Mouse (Mus musculus): ENCODE measurements around the gene Galns. TPM values are rescaled to one million over a fixed set of nuclear protein-coding genes. Genes with fewer than 3 reads are reported as not detected.

Gene Galns
- 7.1 and 7.2 TPM in 2 replicates for polyA plus RNA-seq (2016; fragmentation: Nextera tagmentation; extraction: Ambion mirVana)

DNA sequence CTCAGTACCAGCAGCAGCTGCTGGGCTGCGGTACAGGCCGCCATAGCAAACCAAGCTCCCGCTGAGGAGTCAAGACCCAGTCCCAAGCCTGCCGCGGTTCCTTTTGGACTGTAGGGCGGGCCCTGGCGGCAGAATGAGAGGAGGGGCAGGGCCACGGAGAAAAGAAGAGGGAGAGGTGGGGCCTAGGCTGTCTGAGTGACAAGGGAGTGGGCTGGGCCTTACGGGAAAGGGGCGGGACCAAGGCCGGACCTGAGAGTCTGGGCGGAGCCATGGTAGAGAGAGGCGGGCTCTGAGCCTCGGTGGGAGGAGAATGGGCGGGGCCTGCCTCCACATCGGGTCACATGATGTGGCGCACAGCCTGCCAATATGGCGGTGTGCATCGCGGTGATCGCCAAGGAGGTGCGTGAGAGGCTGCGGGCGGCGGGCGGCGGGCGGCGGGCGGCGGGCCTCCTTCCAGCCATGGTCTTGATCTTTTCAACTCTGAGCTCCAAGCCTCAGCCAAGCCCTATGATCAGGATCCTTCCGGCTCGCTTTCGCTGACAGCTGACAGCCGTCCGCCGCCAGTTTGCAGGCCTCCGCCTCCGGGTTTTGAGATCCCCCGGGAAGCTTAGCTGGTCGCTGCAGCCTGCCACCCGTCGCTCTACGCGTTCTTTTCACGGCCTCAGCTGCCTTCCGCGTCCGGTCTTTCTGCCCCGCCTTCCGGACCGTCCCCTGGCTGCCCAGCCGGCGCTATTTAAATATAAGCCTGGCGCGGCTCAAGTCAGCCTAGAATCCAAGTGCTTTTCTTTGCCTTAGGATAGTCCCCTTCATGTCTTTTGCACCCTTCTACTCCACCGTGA is at the start of gene Galns, which contains the start of gene Trappc2l:
TSS of gene Galns (minus strand) at position 169 of the 839 bp plus-strand sequence.
TSS of gene Trappc2l (plus strand) at position 346 of the 839 bp plus-strand sequence.
- H3K4me3 ChIP-seq: peak within 1 kb of the TSS; percentile 70
- H3K27ac ChIP-seq: peak within 1 kb of the TSS; percentile 91
- H3K4me1 ChIP-seq (replicated peaks): peaks cover 32% of the 10 kb centered on the region
- H3K36me3 ChIP-seq: peaks cover 14% of the 10 kb centered on the region; the same call in 1 of the 2 replicates
- no peaks in the 10 kb centered on the region for H3K27me3 ChIP-seq (ENCODE audit: insufficient read depth, poor library complexity, severe bottlenecking)
- DNase-seq (ENCODE audit: low spot score): peak; percentile 99
- under 1% methylated on average over 57 of the region's 57 CpGs for WGBS
- H3K9me3 ChIP-seq: no peaks in the 10 kb centered on the region

DNA sequence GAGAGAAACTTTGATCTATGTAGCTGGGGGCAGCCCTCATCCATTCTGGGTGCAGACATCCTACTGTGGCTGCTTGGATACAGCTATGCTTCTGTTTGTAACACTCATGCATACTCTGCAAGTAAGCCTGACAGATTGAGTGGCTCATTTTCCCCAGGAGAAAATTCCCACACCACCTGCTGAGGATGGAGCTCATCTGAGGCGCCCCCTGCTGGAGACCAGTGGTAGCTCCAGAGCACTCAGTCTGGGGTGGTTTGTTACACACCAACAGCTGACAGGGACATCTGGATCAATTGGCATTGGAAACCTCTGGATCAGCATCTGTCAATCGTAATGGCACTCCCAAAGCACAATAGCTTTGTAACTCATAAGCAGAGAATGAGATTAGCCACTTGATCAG is 48.8 kb upstream of the Galns start:
- 66% methylated on average over 2 of the region's 2 CpGs for WGBS
- Histone ChIP-seq H3K4me3 (no peak overlapping the region), H3K4me1 (replicated peaks) (peaks cover 58% of the 10 kb centered on the region), H3K27ac (no peak overlapping the region), H3K27me3 (ENCODE audit: insufficient read depth, poor library complexity, severe bottlenecking) (no peaks in the 10 kb centered on the region; the same call in 1 of the 2 replicates), H3K36me3 (no peaks in the 10 kb centered on the region), H3K9me3 (no peaks in the 10 kb centered on the region)
- no peak for DNase-seq (ENCODE audit: low spot score)

DNA sequence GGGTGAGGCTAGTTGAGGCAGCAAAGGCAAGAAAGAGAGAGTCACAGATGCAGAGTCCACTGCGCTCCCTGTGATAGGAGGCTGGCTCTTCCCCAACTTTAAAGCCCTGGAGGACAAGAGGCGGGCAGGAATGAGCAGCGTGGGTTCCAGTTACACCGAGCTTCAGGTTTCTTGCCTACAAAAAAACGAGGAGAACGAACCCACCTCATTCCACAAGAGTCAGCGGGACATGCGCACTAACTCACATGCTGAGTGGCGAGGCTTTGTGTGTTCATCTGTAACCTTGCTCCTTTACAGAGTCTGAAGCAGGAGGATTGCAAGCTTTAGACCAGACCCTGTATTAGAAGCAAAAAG is 47.5 kb upstream of the Galns start:
- no peaks in the 10 kb centered on the region for H3K36me3 ChIP-seq
- no peaks in the 10 kb centered on the region for H3K9me3 ChIP-seq
- no peaks in the 10 kb centered on the region for H3K27me3 ChIP-seq (ENCODE audit: insufficient read depth, poor library complexity, severe bottlenecking)
- 68% methylated on average over 9 of the region's 9 CpGs for WGBS
- peak overlapping the region; percentile 1; the same call in 1 of the 2 replicates for H3K27ac ChIP-seq
- H3K4me1 ChIP-seq (replicated peaks): peaks cover 67% of the 10 kb centered on the region
- H3K4me3 ChIP-seq: no peak overlapping the region
- peak; percentile 27 for DNase-seq (ENCODE audit: low spot score)

DNA sequence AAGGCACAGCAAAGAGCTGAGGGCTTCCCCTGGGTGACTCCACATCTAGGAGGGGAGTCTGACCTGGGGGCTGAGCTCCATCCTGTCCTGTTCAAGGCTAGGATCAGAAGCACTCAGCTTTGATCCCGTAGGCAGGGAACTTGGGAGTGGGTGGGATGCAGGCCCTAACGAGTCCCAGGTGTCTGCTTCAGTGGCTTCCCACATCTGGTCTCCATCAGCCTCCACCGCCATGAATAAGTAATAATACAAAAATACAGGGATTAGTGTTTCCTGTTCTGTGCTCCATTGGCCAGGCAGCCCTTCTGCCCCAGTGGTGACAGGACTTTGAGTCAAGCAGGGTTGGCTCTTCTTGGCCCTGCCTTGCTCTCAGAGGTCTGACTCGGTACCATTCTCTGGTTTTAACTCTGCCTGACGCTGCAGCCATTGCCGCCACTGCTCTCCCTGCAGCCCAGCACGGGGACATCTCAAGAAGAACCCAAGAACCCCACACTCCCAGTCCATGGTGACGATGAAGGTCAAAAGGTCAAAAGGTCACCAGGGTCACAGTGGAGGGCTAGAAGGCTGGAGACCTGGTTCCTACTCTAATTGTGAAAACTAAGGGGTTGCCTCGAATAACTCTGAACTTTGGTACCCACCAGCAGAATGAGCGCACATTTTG is 47.0 kb upstream of the Galns start:
- 66% methylated on average over 10 of the region's 10 CpGs for WGBS
- peaks cover 66% of the 10 kb centered on the region for H3K4me1 ChIP-seq (replicated peaks)
- no peak overlapping the region for H3K4me3 ChIP-seq
- peak; percentile 56 for DNase-seq (ENCODE audit: low spot score)
- H3K27me3 ChIP-seq (ENCODE audit: insufficient read depth, poor library complexity, severe bottlenecking): no peaks in the 10 kb centered on the region
- H3K27ac ChIP-seq: 0 out of 2 replicates have a peak overlapping the region, but pooled peaks have one; percentile 62
- no peaks in the 10 kb centered on the region for H3K36me3 ChIP-seq
- H3K9me3 ChIP-seq: no peaks in the 10 kb centered on the region

DNA sequence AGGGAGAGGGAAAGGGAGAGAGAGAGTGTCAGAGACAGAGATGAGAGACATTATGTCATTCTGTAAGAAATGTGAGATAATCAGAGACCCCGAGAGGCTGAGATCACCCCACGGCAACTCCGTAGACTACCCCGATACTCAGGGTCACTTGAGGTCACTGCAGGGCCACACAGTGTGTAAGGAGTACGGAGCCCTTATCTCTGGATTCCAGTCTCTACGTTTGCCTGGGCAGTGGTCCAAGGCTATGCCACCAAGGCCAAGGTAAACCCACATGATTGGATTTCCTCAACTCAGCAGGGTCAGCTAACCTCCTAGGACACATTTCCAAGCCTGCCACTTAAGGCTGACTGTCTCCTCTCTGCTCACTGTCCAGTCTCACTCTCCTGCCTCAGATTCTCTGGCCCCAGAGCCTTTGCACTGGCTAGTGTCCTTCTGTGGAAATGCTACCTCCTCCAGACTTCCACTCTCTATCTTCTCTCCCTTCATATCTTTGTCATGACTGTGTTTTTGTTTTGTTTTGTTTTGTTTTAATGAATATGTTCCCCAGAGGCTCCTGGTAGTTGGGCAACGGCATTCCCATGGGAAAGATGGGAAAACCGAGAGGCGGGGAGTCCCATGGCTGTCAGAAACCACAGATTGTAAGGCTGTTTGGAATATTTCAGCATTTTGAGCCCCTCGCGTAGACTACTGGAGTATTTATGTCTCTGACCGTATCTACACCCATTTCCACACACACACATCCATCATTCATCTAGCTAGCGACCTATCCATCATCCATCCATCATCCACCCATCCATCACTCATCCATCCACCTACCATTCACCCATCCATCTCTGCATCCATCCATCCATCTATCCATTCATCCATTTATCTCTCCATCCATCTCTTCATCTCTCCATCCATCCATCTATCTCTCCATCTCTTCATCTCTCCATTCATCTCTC is 45.1 kb upstream of the Galns start:
- no peaks in the 10 kb centered on the region for H3K9me3 ChIP-seq
- H3K27ac ChIP-seq: no peak overlapping the region
- no peaks in the 10 kb centered on the region for H3K27me3 ChIP-seq (ENCODE audit: insufficient read depth, poor library complexity, severe bottlenecking)
- H3K4me1 ChIP-seq (replicated peaks): peaks cover 78% of the 10 kb centered on the region
- H3K4me3 ChIP-seq: no peak overlapping the region
- H3K36me3 ChIP-seq: no peaks in the 10 kb centered on the region
- WGBS: 89% methylated on average over 13 of the region's 13 CpGs
- DNase-seq (ENCODE audit: low spot score): no peak

DNA sequence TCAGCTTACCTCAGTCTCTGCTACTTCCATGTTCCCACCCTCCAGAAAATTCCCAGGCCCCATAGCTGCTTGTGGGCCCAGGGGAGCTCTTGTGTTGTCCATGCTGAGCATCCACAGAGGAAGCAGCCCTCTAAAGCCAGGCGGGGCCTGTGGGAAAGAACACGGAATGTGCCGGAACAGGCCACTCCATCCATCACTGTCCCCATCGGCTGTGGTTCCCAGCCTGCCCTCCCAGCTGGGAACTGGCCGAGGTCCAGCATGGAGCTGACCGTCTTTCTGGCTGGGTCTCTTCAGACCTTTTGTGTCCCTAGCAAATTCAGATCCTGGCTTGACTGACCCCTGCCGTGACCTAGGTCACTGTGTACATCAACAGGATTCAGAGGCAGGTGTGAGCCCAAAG is 43.5 kb upstream of the Galns start:
- peak overlapping the region; percentile 5; the same call in 1 of the 2 replicates for H3K27ac ChIP-seq
- 0 out of 2 replicates have a peak, but pooled peaks cover 4% of the 10 kb centered on the region for H3K36me3 ChIP-seq
- H3K4me1 ChIP-seq (replicated peaks): peaks cover 81% of the 10 kb centered on the region
- no peaks in the 10 kb centered on the region for H3K9me3 ChIP-seq
- H3K4me3 ChIP-seq: no peak overlapping the region
- 59% methylated on average over 7 of the region's 7 CpGs for WGBS
- DNase-seq (ENCODE audit: low spot score): no peak
- 0 out of 2 replicates have a peak, but pooled peaks cover 3% of the 10 kb centered on the region for H3K27me3 ChIP-seq (ENCODE audit: insufficient read depth, poor library complexity, severe bottlenecking)

DNA sequence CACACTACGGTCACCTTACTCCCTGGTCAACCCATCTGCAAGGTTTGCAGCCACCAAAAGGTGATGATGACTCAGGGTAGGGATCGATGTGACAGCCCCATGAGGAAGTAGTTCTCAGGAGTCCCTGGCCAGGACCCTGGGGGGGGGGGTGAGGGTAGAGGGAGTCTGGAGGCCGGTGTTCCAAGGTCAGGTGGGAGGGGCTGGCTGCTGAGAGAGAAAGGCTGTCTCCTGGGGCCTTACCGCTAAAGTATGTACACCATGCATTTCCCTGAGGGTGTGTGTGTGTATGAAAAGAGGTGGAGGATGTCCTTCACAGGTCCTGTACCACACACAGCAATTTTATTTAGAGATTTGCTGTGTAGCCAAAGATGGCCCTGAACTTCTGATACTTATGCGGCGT is 41.4 kb upstream of the Galns start:
- no peak for DNase-seq (ENCODE audit: low spot score)
- Histone ChIP-seq H3K27ac (0 out of 2 replicates have a peak overlapping the region, but pooled peaks have one; percentile 35), H3K4me1 (replicated peaks) (peaks cover 73% of the 10 kb centered on the region), H3K4me3 (no peak overlapping the region), H3K36me3 (peaks cover 10% of the 10 kb centered on the region; the same call in 1 of the 2 replicates), H3K27me3 (ENCODE audit: insufficient read depth, poor library complexity, severe bottlenecking) (peaks cover 5% of the 10 kb centered on the region; the same call in 1 of the 2 replicates), H3K9me3 (no peaks in the 10 kb centered on the region)
- WGBS: 74% methylated on average over 6 of the region's 6 CpGs

DNA sequence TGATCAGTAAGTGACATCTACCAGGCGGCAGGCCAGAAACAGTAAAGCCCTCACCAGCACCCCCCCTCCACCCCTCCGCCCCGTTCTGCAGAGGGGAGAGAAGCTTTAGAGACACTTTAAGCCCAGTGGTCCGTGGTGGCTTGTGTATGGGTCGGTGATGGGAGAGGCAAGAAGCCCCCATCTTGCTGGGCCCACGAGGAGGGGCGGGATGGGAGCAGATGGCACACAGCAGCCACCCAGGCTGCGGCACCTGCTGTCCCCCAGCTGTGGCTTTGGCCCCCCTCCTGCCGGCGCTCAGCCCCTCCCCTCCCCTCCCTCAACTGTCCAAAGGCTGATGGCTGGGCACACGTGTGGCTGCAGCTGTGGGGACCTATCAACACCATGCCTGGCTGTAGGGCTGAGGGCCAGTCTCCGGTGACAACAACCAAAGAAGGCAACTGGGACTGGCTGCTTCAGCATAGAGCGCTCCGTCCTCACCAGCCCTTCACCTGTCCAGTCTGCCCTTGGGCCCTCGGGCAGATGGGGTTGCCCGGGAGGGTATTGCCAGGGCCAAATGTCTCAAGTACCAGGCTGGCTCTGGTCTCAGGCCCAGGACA is 40.2 kb upstream of the Galns start:
- Histone ChIP-seq H3K27me3 (ENCODE audit: insufficient read depth, poor library complexity, severe bottlenecking) (peaks cover 5% of the 10 kb centered on the region; the same call in 1 of the 2 replicates), H3K27ac (peak overlapping the region; percentile 64), H3K36me3 (peaks cover 11% of the 10 kb centered on the region; the same call in 1 of the 2 replicates), H3K4me1 (replicated peaks) (peaks cover 67% of the 10 kb centered on the region), H3K9me3 (no peaks in the 10 kb centered on the region), H3K4me3 (no peak overlapping the region)
- 71% methylated on average over 16 of the region's 16 CpGs for WGBS
- DNase-seq (ENCODE audit: low spot score): peak; percentile 18

DNA sequence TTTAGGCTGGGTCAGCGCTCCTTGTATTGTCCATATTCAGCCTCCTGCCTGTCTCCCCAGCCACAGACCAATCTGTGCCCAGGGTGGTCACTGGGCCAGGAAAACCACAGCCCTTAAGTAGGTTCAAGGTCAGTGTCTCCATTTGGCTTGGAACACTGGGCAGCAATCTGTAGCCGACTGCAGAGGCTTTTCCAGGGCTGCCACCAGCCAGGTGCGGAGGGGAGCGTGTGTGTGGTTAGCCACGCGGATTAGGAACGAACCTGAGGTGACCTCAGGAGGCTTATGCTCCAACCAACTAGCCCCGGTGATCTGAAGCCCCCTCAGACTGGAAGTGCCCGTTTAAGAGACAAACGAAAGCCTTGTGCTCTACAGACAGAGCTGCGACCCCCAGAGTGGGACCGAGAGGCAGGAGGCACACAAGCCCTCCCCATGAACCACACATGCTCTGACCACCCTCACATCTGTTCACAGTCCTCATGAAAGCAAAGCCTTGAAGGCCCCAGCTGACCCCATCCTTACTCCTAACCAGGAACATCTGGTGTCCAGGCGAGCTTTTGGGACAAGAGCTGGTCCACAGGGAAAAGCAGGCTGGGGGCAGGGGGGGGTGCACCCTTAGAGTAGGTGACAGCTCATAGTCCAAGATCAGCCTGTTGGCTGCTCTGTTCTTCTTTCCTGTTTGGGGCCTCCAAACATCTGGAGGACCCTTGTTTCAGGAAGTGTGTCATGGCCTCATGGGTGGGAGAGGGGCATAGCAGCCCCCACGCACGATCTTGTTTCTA is 37.1 kb upstream of the Galns start:
- H3K4me3 ChIP-seq: no peak overlapping the region
- H3K27ac ChIP-seq: 0 out of 2 replicates have a peak overlapping the region, but pooled peaks have one; percentile 20
- no peaks in the 10 kb centered on the region for H3K9me3 ChIP-seq
- DNase-seq (ENCODE audit: low spot score): no peak
- peaks cover 11% of the 10 kb centered on the region; the same call in 1 of the 2 replicates for H3K36me3 ChIP-seq
- peaks cover 54% of the 10 kb centered on the region for H3K4me1 ChIP-seq (replicated peaks)
- WGBS: 70% methylated on average over 15 of the region's 15 CpGs
- peaks cover 5% of the 10 kb centered on the region; the same call in 1 of the 2 replicates for H3K27me3 ChIP-seq (ENCODE audit: insufficient read depth, poor library complexity, severe bottlenecking)

DNA sequence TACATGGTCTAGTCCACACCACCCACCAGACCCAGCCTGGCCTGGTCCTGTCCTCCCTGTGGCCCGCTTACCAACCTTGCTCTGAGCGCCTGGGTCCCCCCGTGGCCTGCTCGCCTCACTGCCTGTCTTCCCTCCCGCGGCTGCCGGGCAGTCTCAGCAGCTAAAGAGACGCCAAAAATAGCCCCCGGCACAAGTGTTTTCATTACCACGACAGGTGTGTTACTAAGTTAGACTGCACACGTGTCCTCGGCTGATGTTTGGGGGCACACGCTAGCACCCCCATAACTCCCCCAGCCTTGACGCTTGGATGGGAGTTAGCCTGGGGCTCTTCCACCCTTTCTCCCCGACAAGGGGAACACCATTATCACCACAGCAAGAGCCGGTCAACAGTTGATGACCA is 35.1 kb upstream of the Galns start:
- Histone ChIP-seq H3K4me3 (no peak overlapping the region), H3K27ac (no peak overlapping the region), H3K9me3 (no peaks in the 10 kb centered on the region), H3K27me3 (ENCODE audit: insufficient read depth, poor library complexity, severe bottlenecking) (peaks cover 13% of the 10 kb centered on the region; the same call in 1 of the 2 replicates), H3K36me3 (peaks cover 11% of the 10 kb centered on the region; the same call in 1 of the 2 replicates), H3K4me1 (replicated peaks) (peaks cover 43% of the 10 kb centered on the region)
- WGBS: 88% methylated on average over 16 of the region's 16 CpGs
- DNase-seq (ENCODE audit: low spot score): no peak
